Mouse (Mus musculus): ENCODE data around the gene Arid1b.

- no peak for TF ChIP-seq POU5F1 (IDR thresholded peaks at IDR 0.05; ENCODE audit: borderline replicate concordance, low read length)
- TF ChIP-seq CTCF (conservative IDR thresholded peaks at IDR 0.05; ENCODE audit: low read length): no peak
- TF ChIP-seq NANOG (IDR thresholded peaks at IDR 0.05; ENCODE audit: borderline replicate concordance, low read length): no peak
Observed at GRCm38 (mm10) chr17:5165201-5165825, 171.2 kb downstream of the Arid1b start.

Measured in E14TG2a.4 (cell line).